Mouse (Mus musculus): ENCODE results near the gene Ccdc69. TPM values are rescaled to one million over a fixed set of nuclear protein-coding genes. Genes with fewer than 3 reads are reported as not detected.

Gene Ccdc69
- total and polyA plus RNA-seq, 2 experiments from 2014 or later: 0.52 to 2.2 TPM

DNA sequence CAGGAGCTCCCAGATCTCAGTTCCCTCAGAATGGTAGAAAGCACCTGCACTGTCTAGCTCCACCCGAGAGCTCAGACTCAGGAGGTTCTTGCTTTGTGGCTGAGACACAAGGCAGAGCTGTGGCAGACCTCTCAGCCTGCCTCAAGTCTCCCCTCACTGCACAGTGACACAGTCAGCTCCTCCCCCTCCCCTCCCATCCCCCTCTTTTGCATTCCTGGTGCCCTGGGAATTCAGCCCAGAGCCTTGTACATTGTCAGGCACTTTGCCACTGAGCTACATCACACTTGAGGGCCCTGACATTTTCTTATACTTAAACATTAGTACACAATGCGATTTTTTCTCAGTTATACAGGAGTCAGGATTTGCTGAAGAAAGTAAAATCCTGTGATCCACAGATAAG lies 8.9 kb downstream of the Ccdc69 start:
- no peaks in the 10 kb centered on the region for H3K9me3 ChIP-seq (ENCODE audit: low read length)
- TF ChIP-seq CTCF (IDR thresholded peaks at IDR 0.05): no peak
- H3K9ac ChIP-seq (replicated peaks; ENCODE audit: low read length, poor library complexity, severe bottlenecking): no peak overlapping the region
- DNase-seq (ENCODE audit: low spot score): peak; percentile 42
- H3K4me2 ChIP-seq (ENCODE audit: low read depth, low read length, poor library complexity, severe bottlenecking): no peak overlapping the region
- H3K4me3 ChIP-seq (ENCODE audit: low read depth, low read length): no peak overlapping the region
- no peaks in the 10 kb centered on the region for H3K36me3 ChIP-seq (ENCODE audit: insufficient read depth, low read length)
- ATAC-seq (ENCODE audit: low FRiP score): no peak
- no peak overlapping the region for H3K27ac ChIP-seq (ENCODE audit: low read depth, low read length)
- H3K27me3 ChIP-seq (ENCODE audit: insufficient read depth, low read length): no peaks in the 10 kb centered on the region
- whole genome bisulfite sequencing: 42% methylated on average over 2 of the region's 2 CpGs
- no peaks in the 10 kb centered on the region for H3K4me1 ChIP-seq (ENCODE audit: insufficient read depth, low read length)

DNA sequence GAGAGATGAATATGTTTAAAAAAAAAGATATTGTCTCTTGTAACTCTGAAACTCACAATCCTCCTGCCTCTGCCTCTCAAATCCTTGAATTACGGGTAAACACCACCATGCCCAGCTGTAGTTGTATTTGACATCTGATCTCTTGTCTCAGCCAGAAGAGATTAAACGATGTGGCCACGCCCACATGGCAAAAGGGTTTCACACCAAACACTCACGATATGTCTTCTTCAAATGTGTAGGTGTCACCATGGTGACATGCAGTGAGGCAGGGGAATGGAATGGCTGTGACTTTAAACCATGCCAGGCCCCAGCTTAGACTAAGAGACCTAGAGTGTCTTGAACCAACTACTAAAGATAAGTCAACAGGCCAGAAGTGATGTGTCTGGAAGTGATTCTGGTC lies 11.0 kb downstream of the Ccdc69 start:
- Histone ChIP-seq H3K4me3 (ENCODE audit: low read depth, low read length) (no peak overlapping the region), H3K9me3 (ENCODE audit: low read length) (no peaks in the 10 kb centered on the region), H3K36me3 (ENCODE audit: insufficient read depth, low read length) (no peaks in the 10 kb centered on the region), H3K4me1 (ENCODE audit: insufficient read depth, low read length) (no peaks in the 10 kb centered on the region), H3K9ac (replicated peaks; ENCODE audit: low read length, poor library complexity, severe bottlenecking) (no peak overlapping the region), H3K27me3 (ENCODE audit: insufficient read depth, low read length) (no peaks in the 10 kb centered on the region), H3K4me2 (ENCODE audit: low read depth, low read length, poor library complexity, severe bottlenecking) (no peak overlapping the region), H3K27ac (ENCODE audit: low read depth, low read length) (no peak overlapping the region)
- DNase-seq (ENCODE audit: low spot score): no peak
- ATAC-seq (ENCODE audit: low FRiP score): no peak
- WGBS: 54% methylated on average over 4 of the region's 4 CpGs
- no peak for TF ChIP-seq CTCF (IDR thresholded peaks at IDR 0.05)

DNA sequence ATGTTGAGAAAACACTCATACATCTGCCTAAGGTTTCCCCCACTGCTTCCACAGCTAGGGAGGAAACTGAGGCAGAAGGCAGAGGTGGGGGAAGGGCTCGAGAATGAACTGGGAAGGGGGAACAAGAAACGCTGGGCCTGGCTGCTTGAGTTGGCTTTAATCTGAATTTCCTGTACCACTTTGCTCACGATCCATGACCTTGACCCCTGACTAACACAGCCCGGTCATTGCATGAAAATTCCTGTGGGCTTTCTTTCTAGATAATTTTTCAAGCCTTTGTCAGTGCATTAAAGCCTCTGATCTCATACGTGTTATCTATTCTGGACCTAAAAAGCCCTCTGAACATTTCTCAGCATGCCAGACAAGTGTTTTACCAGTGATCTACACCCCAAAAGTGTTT lies 15.1 kb downstream of the Ccdc69 start:
- DNase-seq (ENCODE audit: low spot score) (no peak), ATAC-seq (ENCODE audit: low FRiP score) (no peak)
- no peaks in the 10 kb centered on the region for H3K9me3 ChIP-seq (ENCODE audit: low read length)
- H3K4me3 ChIP-seq (ENCODE audit: low read depth, low read length): no peak overlapping the region
- no peak overlapping the region for H3K9ac ChIP-seq (replicated peaks; ENCODE audit: low read length, poor library complexity, severe bottlenecking)
- H3K36me3 ChIP-seq (ENCODE audit: insufficient read depth, low read length): no peaks in the 10 kb centered on the region
- H3K27me3 ChIP-seq (ENCODE audit: insufficient read depth, low read length): no peaks in the 10 kb centered on the region
- no peak overlapping the region for H3K27ac ChIP-seq (ENCODE audit: low read depth, low read length)
- no peaks in the 10 kb centered on the region for H3K4me1 ChIP-seq (ENCODE audit: insufficient read depth, low read length)
- H3K4me2 ChIP-seq (ENCODE audit: low read depth, low read length, poor library complexity, severe bottlenecking): no peak overlapping the region
- no peak for TF ChIP-seq CTCF (IDR thresholded peaks at IDR 0.05)
- WGBS: 60% methylated on average over 5 of the region's 5 CpGs

DNA sequence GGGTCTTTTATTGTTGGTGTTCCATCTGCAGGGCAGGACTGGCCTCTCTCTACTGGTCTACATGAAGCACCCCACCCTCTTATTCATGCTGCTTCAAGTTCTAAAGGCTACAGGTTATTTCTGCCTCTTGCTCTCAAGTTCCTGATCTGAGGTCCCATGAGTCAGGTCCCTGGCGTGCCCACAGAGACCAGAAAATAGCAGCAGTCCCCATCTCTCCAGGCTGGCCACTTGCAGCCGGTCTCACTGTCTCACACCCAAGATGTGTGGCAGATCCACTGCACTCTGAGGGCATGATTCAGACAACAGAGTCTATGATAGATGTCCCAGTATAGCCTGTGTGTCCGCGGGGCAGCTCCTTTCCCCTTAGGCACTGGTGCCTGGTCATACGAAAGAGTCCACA lies 17.1 kb downstream of the Ccdc69 start:
- H3K9ac ChIP-seq (replicated peaks; ENCODE audit: low read length, poor library complexity, severe bottlenecking): no peak overlapping the region
- 92% methylated on average over 5 of the region's 5 CpGs for WGBS
- H3K4me2 ChIP-seq (ENCODE audit: low read depth, low read length, poor library complexity, severe bottlenecking): no peak overlapping the region
- ATAC-seq (ENCODE audit: low FRiP score): no peak
- H3K4me3 ChIP-seq (ENCODE audit: low read depth, low read length): no peak overlapping the region
- no peaks in the 10 kb centered on the region for H3K36me3 ChIP-seq (ENCODE audit: insufficient read depth, low read length)
- no peak for TF ChIP-seq CTCF (IDR thresholded peaks at IDR 0.05)
- DNase-seq (ENCODE audit: low spot score): no peak
- no peak overlapping the region for H3K27ac ChIP-seq (ENCODE audit: low read depth, low read length)
- H3K27me3 ChIP-seq (ENCODE audit: insufficient read depth, low read length): no peaks in the 10 kb centered on the region
- no peaks in the 10 kb centered on the region for H3K4me1 ChIP-seq (ENCODE audit: insufficient read depth, low read length)
- no peaks in the 10 kb centered on the region for H3K9me3 ChIP-seq (ENCODE audit: low read length)

DNA sequence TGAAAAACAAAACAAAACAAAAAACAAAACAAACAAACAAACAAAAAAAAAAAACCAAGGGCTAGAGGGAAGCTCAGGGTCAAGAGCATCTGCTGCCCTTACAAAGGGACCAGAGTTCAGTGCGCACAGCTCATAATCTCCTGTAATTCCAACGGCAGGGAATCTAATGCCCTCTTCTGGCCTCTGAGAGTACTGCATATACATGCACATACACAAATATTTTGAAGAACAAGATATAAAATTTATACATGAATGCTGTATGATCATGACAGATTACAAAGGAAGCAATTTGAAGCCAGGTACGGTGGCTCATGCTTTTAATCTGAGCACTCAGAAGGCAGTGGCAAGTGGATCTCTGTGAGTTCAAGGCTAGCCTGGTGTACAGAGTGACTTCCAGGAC lies 20.4 kb downstream of the Ccdc69 start:
- no peak overlapping the region for H3K9ac ChIP-seq (replicated peaks; ENCODE audit: low read length, poor library complexity, severe bottlenecking)
- ATAC-seq (ENCODE audit: low FRiP score) (no peak), DNase-seq (ENCODE audit: low spot score) (no peak)
- 83% methylated on average over 3 of the region's 3 CpGs for WGBS
- H3K4me1 ChIP-seq (ENCODE audit: insufficient read depth, low read length): no peaks in the 10 kb centered on the region
- no peaks in the 10 kb centered on the region for H3K27me3 ChIP-seq (ENCODE audit: insufficient read depth, low read length)
- H3K27ac ChIP-seq (ENCODE audit: low read depth, low read length): no peak overlapping the region
- no peaks in the 10 kb centered on the region for H3K9me3 ChIP-seq (ENCODE audit: low read length)
- no peak overlapping the region for H3K4me2 ChIP-seq (ENCODE audit: low read depth, low read length, poor library complexity, severe bottlenecking)
- H3K36me3 ChIP-seq (ENCODE audit: insufficient read depth, low read length): no peaks in the 10 kb centered on the region
- no peak overlapping the region for H3K4me3 ChIP-seq (ENCODE audit: low read depth, low read length)
- peak; percentile 35 for TF ChIP-seq CTCF (IDR thresholded peaks at IDR 0.05)

DNA sequence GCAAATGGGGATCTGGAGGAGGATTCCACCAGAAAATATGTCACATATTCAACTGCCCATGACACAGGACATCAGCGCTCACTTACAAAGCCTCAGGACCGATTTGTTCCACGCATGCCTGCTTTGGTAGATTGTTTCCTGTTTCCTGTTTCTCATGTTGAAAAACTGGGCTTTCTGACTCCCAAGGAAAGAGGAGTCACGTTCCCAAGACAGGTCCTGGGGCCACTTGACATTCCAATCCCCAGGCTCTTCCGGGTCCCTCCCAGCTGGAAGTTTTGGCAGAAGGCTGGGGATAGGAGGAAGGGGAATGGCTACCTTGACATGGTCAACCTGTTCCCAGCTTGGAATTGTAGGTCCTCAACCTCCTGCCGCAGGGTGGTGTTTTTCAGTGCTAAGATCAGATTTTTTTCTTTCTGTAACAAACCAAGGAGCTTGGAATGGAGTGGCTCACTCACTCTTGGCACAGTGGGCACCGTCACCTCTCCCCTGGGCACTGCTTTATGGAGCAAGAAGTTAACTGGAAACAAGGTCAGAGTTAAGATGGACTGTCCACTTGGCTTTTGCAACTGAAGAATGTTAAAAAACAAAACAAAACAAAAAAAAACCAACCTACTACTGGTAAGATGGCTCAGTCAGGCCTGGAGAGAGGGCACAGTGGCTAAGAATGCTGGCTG lies 27.0 kb downstream of the Ccdc69 start:
- TF ChIP-seq CTCF (IDR thresholded peaks at IDR 0.05): no peak
- H3K4me3 ChIP-seq (ENCODE audit: low read depth, low read length): no peak overlapping the region
- no peak for ATAC-seq (ENCODE audit: low FRiP score)
- no peak overlapping the region for H3K9ac ChIP-seq (replicated peaks; ENCODE audit: low read length, poor library complexity, severe bottlenecking)
- no peak overlapping the region for H3K4me2 ChIP-seq (ENCODE audit: low read depth, low read length, poor library complexity, severe bottlenecking)
- 89% methylated on average over 7 of the region's 7 CpGs for WGBS
- no peak overlapping the region for H3K27ac ChIP-seq (ENCODE audit: low read depth, low read length)
- no peak for DNase-seq (ENCODE audit: low spot score)
- no peaks in the 10 kb centered on the region for H3K4me1 ChIP-seq (ENCODE audit: insufficient read depth, low read length)
- no peaks in the 10 kb centered on the region for H3K27me3 ChIP-seq (ENCODE audit: insufficient read depth, low read length)
- H3K36me3 ChIP-seq (ENCODE audit: insufficient read depth, low read length): no peaks in the 10 kb centered on the region
- H3K9me3 ChIP-seq (ENCODE audit: low read length): no peaks in the 10 kb centered on the region

Data from midbrain, postnatal 0 days (tissue).